Mouse (Mus musculus) G1E (cell line): ENCODE data around the gene Pde2a.

Experiments
- CTCF ChIP-seq: IDR thresholded peaks from 2 replicates; pipeline ENCODE4 v1.5.1; 2012; ENCODE audit warnings: low read depth, low read length, inconsistent platforms, mixed read lengths
- GATA1 ChIP-seq: IDR thresholded peaks from 2 replicates; pipeline ENCODE4 v1.6.1; 2012; ENCODE audit warnings: borderline replicate concordance, low read length, inconsistent platforms, mixed read lengths
- POLR2AphosphoS5 ChIP-seq: IDR thresholded peaks from 2 replicates; pipeline ENCODE4 v1.6.1; 2012; ENCODE audit warnings: low read depth, low read length, inconsistent platforms; ENCODE audit not compliant: insufficient replicate concordance
- TAL1 ChIP-seq: conservative IDR thresholded peaks from 2 replicates; pipeline ENCODE4 v1.6.1; 2012; ENCODE audit warnings: low read depth, low read length, inconsistent platforms, mixed read lengths

DNA sequence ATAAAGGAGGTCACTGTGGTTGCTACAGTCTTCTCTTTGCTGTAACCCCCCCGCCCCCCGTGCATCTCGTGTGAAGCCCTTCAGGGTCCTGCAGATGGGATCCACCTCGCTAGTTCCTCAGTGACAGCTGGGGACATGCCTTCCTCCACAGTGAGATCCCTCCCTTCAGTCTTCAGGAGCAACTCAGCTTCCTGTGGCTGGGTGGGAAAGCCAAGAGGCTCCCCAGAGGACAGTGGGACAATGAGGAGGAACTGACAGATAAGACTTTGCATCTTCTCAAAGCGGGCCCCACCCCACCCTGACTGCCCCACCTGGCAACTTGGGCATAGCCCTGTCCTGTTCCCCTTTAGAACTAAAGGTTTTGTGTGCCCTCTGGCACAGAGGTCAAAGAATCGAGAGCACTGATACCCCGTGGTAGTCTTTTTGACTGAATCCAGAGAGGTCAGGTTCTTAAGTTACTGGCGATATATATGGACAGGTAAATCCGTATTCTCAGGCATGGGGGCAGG, 37.9 kb downstream of the Pde2a start:
- no peak for TF ChIP-seq CTCF
- no peak for TF ChIP-seq POLR2AphosphoS5
- TF ChIP-seq GATA1 = no peak
- TF ChIP-seq TAL1 = no peak
